In the genomic region with DNA sequence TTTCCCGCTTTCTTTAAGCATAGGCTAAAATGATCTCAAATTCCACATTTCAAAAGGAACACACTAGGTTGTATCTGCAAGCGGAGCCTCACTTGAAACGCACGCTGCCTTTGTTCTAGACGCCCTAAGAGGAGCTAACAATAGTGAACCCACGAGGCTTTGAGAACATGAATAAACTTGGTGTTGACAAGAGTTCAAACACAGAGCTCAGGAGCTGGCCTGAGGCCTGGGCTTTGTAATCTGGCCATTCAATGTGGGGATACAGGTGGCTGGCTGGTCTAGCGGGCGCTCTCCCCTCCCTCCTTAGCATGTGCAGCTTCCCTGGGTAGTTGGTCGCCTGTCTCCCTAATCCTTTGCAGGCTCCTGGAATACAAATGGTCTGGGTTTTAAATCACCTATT, we compare ENCODE assay signal across 27 mouse cellular contexts. TPM values are rescaled to one million over a fixed set of nuclear protein-coding genes. Genes with fewer than 3 reads are reported as not detected.
DNase-seq lines count a peak whose midpoint lies in the region; ATAC-seq and TF ChIP-seq lines count a peak whose summit lies in the region.
"Had no signal": no experiment of that assay in that cellular context is flagged by ENCODE, and none has a peak within 500 bp of the region (broad histone marks: within the 10 kb centered on the region; RNA-seq: fewer than 3 reads in every experiment).

No protein-coding gene starts in this region.

- DNase-seq in forebrain, embryonic 10.5 days (ENCODE audit: extremely low spot score, low spot score): no peak
- DNase-seq in heart, postnatal 14 days: no peak
- DNase-seq in heart, postnatal 0 days (ENCODE audit: low spot score): no peak
- DNase-seq in heart, postnatal 25 days (ENCODE audit: low spot score): no peak
- DNase-seq in brain, embryonic 14.5 days (ENCODE audit: low read depth): peak; percentile 59
- DNase-seq: adrenal gland, postnatal 10 days; cerebellum, adult 11 months; cerebellum, adult 9-10 months; cerebellum, postnatal 36 days; kidney, adult 18-20 months; kidney, postnatal 25 days; liver; lung, adult 2 months; lung, postnatal 10 days; right cerebral cortex, postnatal 25 days had no signal

- H3K27ac ChIP-seq in forebrain, embryonic 10.5 days: 0 out of 2 replicates have a peak overlapping the region, but pooled peaks have one; percentile 60
- H3K27ac ChIP-seq in forebrain, embryonic 16.5 days (ENCODE audit: low read length): no peak overlapping the region
- peak overlapping the region; percentile 74 for H3K27ac ChIP-seq in heart, embryonic 12.5 days (ENCODE audit: poor library complexity, severe bottlenecking)
- peak overlapping the region; percentile 72 for H3K27ac ChIP-seq in heart, postnatal 0 days (ENCODE audit: low read depth)
- H3K27ac ChIP-seq: embryonic facial prominence, embryonic 12.5 days; forebrain, embryonic 12.5 days; hindbrain, embryonic 10.5 days; hindbrain, embryonic 15.5 days; kidney, embryonic 15.5 days; liver, embryonic 14.5 days; macrophage; stomach, embryonic 15.5 days had no signal

- peaks cover 58% of the 10 kb centered on the region for H3K36me3 ChIP-seq in forebrain, embryonic 10.5 days (replicated peaks)
- H3K36me3 ChIP-seq in forebrain, embryonic 16.5 days (ENCODE audit: control insufficient read depth, insufficient read depth): peaks cover 2% of the 10 kb centered on the region; the same call in 1 of the 2 replicates
- peaks cover 66% of the 10 kb centered on the region for H3K36me3 ChIP-seq in heart, embryonic 12.5 days
- H3K36me3 ChIP-seq in heart, postnatal 0 days (replicated peaks; ENCODE audit: control insufficient read depth, insufficient read depth, low read length): peaks cover 47% of the 10 kb centered on the region
- H3K36me3 ChIP-seq: G1E had no signal

- no peak overlapping the region for H3K9ac ChIP-seq in forebrain, embryonic 16.5 days (replicated peaks; ENCODE audit: low read depth, low read length)
- no peak overlapping the region for H3K9ac ChIP-seq in heart, embryonic 12.5 days
- H3K9ac ChIP-seq in heart, postnatal 0 days (replicated peaks; ENCODE audit: low read depth, low read length): no peak overlapping the region
- H3K9ac ChIP-seq: embryonic facial prominence, embryonic 12.5 days; forebrain, embryonic 12.5 days; hindbrain, embryonic 15.5 days; kidney, embryonic 15.5 days; liver, embryonic 14.5 days; stomach, embryonic 15.5 days had no signal

- no peak for TF ChIP-seq CTCF in heart, postnatal 0 days (IDR thresholded peaks at IDR 0.05; ENCODE audit: low read depth)
- no peak for TF ChIP-seq CTCF in brain, embryonic 14.5 days (IDR thresholded peaks at IDR 0.05; ENCODE audit: borderline replicate concordance, extremely low read depth, insufficient read depth, insufficient read length)

- H3K4me2 ChIP-seq in forebrain, embryonic 16.5 days (ENCODE audit: low read length): no peak overlapping the region
- H3K4me2 ChIP-seq in heart, embryonic 12.5 days: no peak overlapping the region
- H3K4me2 ChIP-seq in heart, postnatal 0 days (ENCODE audit: low read depth, low read length): no peak overlapping the region
- H3K4me2 ChIP-seq: embryonic facial prominence, embryonic 12.5 days; forebrain, embryonic 12.5 days; hindbrain, embryonic 15.5 days; kidney, embryonic 15.5 days; stomach, embryonic 15.5 days had no signal

- WGBS in forebrain, embryonic 10.5 days: 56% methylated on average over 9 of the region's 9 CpGs
- 26% methylated on average over 9 of the region's 9 CpGs for WGBS in forebrain, embryonic 16.5 days
- 58% methylated on average over 9 of the region's 9 CpGs for WGBS in heart, embryonic 12.5 days
- WGBS in heart, postnatal 0 days: 44% methylated on average over 9 of the region's 9 CpGs

- peaks cover 25% of the 10 kb centered on the region for H3K4me1 ChIP-seq in forebrain, embryonic 10.5 days
- peaks cover 5% of the 10 kb centered on the region; the same call in 1 of the 2 replicates for H3K4me1 ChIP-seq in forebrain, embryonic 16.5 days (replicated peaks; ENCODE audit: control insufficient read depth, insufficient read depth, low read length)
- peaks cover 49% of the 10 kb centered on the region for H3K4me1 ChIP-seq in heart, embryonic 12.5 days (replicated peaks)
- peaks cover 16% of the 10 kb centered on the region; the same call in 1 of the 2 replicates for H3K4me1 ChIP-seq in heart, postnatal 0 days (ENCODE audit: control insufficient read depth, insufficient read depth)
- H3K4me1 ChIP-seq: stomach, embryonic 15.5 days had no signal

- H3K27me3 ChIP-seq in forebrain, embryonic 10.5 days (ENCODE audit: poor library complexity, severe bottlenecking): no peaks in the 10 kb centered on the region
- no peaks in the 10 kb centered on the region for H3K27me3 ChIP-seq in forebrain, embryonic 16.5 days (replicated peaks; ENCODE audit: control insufficient read depth, insufficient read depth, low read length)
- no peaks in the 10 kb centered on the region for H3K27me3 ChIP-seq in heart, embryonic 12.5 days (replicated peaks)
- no peaks in the 10 kb centered on the region for H3K27me3 ChIP-seq in heart, postnatal 0 days (ENCODE audit: control insufficient read depth, insufficient read depth, low read length)
- H3K27me3 ChIP-seq: embryonic facial prominence, embryonic 12.5 days; forebrain, embryonic 12.5 days; hindbrain, embryonic 15.5 days; kidney, embryonic 15.5 days; stomach, embryonic 15.5 days had no signal

- TF ChIP-seq POLR2A in brain, embryonic 14.5 days (IDR thresholded peaks at IDR 0.05; ENCODE audit: borderline replicate concordance, extremely low read depth, insufficient read depth, insufficient read length, poor library complexity, severe bottlenecking): no peak

- intact Hi-C loops in heart, postnatal 14 days (cut with DNase I): no loop called here
- intact Hi-C loops in heart, postnatal 25 days (cut with DNase I): no loop called here

- ATAC-seq in forebrain, embryonic 16.5 days: no peak
- ATAC-seq in heart, embryonic 12.5 days (ENCODE audit: insufficient number of reproducible peaks, low FRiP score): no peak
- peak; percentile 57 for ATAC-seq in heart, postnatal 0 days (ENCODE audit: insufficient read depth, low read depth)
- no peak for ATAC-seq in inflammation-experienced regulatory T-cells, adult 6 months

- no peaks in the 10 kb centered on the region for H3K9me3 ChIP-seq in forebrain, embryonic 10.5 days
- H3K9me3 ChIP-seq in forebrain, embryonic 16.5 days (ENCODE audit: control insufficient read depth, low read length): no peaks in the 10 kb centered on the region
- no peaks in the 10 kb centered on the region for H3K9me3 ChIP-seq in heart, embryonic 12.5 days (replicated peaks)
- no peaks in the 10 kb centered on the region for H3K9me3 ChIP-seq in heart, postnatal 0 days (replicated peaks; ENCODE audit: control insufficient read depth, low read length)
- H3K9me3 ChIP-seq: embryonic facial prominence, embryonic 12.5 days; forebrain, embryonic 12.5 days; hindbrain, embryonic 10.5 days; hindbrain, embryonic 15.5 days; kidney, embryonic 15.5 days; stomach, embryonic 15.5 days had no signal

- no peak for TF ChIP-seq EP300 in heart, postnatal 0 days (IDR thresholded peaks at IDR 0.05; ENCODE audit: low read depth)

- H3K4me3 ChIP-seq in forebrain, embryonic 10.5 days: no peak overlapping the region
- no peak overlapping the region for H3K4me3 ChIP-seq in forebrain, embryonic 16.5 days (replicated peaks; ENCODE audit: low read length)
- H3K4me3 ChIP-seq in heart, embryonic 12.5 days: no peak overlapping the region
- no peak overlapping the region for H3K4me3 ChIP-seq in heart, postnatal 0 days (ENCODE audit: low read depth, low read length)
- H3K4me3 ChIP-seq: embryonic facial prominence, embryonic 12.5 days; forebrain, embryonic 12.5 days; hindbrain, embryonic 10.5 days; hindbrain, embryonic 15.5 days; kidney, embryonic 15.5 days; stomach, embryonic 15.5 days had no signal

RNA-seq across cellular contexts. Expression of a gene that starts 24.3 kb away (rescaled TPM):
- 57.5 and 59.0 TPM in 2 replicates for polyA plus RNA-seq in forebrain, embryonic 10.5 days (2016; fragmentation: Nextera tagmentation; extraction: Ambion mirVana)
- 76.8 and 80.7 TPM in 2 replicates for polyA plus RNA-seq in forebrain, embryonic 16.5 days (2015; fragmentation: Nextera tagmentation; extraction: Ambion mirVana)
- 172 and 177 TPM in 2 replicates for polyA plus RNA-seq in heart, embryonic 12.5 days (2016; fragmentation: Nextera tagmentation; extraction: Ambion mirVana)
- total RNA-seq in heart, postnatal 14 days (2021): 100 to 1,000 TPM; 122 to 138 TPM
- total RNA-seq in heart, postnatal 0 days (2014; rRNA removed; ENCODE audit: low replicate concordance): 218 and 234 TPM in 2 replicates
- 219 and 239 TPM in 2 replicates for polyA plus RNA-seq in heart, postnatal 0 days (2015; fragmentation: Nextera tagmentation; extraction: Ambion mirVana)
- 100 to 1,000 TPM; 105 to 109 TPM for total RNA-seq in heart, postnatal 25 days (2021)
- polyA plus RNA-seq in brain, embryonic 14.5 days (2012; rRNA removed): 70.1 and 84.7 TPM in 2 replicates
- 10 to 100 TPM in 2 of 3 experiments, 1 to 10 TPM in 1; 4.9 to 14.0 (median 11.7) TPM for polyA plus RNA-seq in inflammation-experienced regulatory T-cells, adult 6 months (2017; shearing (Covaris generic))
- total RNA-seq: G1E had no signal
- polyA plus RNA-seq: G1E had no signal
